Comparison of ENCODE assay signal across 21 mouse cellular contexts in the genomic region with DNA sequence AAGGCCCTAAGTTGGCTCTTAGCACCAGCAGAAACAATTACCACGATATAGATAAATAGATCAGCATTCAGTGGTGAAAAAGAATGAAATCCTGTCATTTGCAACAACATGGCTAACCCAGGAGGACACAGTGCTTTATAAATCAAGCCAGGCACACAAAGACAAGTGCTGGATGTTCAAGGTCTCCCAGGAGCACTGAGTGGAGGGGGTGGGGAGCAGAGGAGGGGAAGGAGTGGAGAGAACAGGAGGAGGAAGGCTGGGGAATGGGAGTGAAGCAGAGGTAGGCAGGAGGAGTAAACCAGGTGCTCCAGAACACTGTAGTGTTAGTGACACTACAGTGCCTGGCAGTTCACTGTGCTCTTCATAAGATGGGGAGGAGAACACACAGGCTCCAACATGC. TPM values are rescaled to one million over a fixed set of nuclear protein-coding genes. Genes with fewer than 3 reads are reported as not detected.
DNase-seq lines count a peak whose midpoint lies in the region; ATAC-seq lines count a peak whose summit lies in the region.
"Had no signal": no experiment of that assay in that cellular context is flagged by ENCODE, and none has a peak within 500 bp of the region (broad histone marks: within the 10 kb centered on the region; RNA-seq: fewer than 3 reads in every experiment).

No protein-coding gene starts in this region.

- peaks cover 60% of the 10 kb centered on the region for H3K36me3 ChIP-seq in limb, embryonic 15.5 days
- H3K36me3 ChIP-seq in limb, embryonic 10.5 days, result peaks cover 68% of the 10 kb centered on the region

- DNase-seq in adrenal gland, adult 2 months, result peak; percentile 65
- no peak for DNase-seq in adrenal gland, adult 8-10 months
- DNase-seq in adrenal gland, postnatal 14 days, result peak; percentile 57
- no peak for DNase-seq in adrenal gland, adult 18-20 months (ENCODE audit: low spot score in 2 of 2)
- no peak for DNase-seq in limb, embryonic 10.5 days (ENCODE audit: low spot score)
- DNase-seq in kidney, postnatal 4 days, result no peak
- DNase-seq: cerebellum, adult 11-12 months; cerebellum, adult 2 months; cerebellum, adult 9-10 months; cerebellum, postnatal 10 days; cerebellum, postnatal 25 days; forebrain, postnatal 0 days had no signal

- WGBS in limb, embryonic 15.5 days, result 82% methylated on average over 1 of the region's 1 CpGs
- 86% methylated on average over 1 of the region's 1 CpGs for WGBS in limb, embryonic 10.5 days

- no peak for ATAC-seq in limb, embryonic 15.5 days (ENCODE audit: insufficient number of reproducible peaks, low FRiP score, low TSS enrichment, low read depth)
- ATAC-seq: forebrain, embryonic 13.5 days; forebrain, embryonic 15.5 days; forebrain, postnatal 0 days had no signal

- peaks cover 17% of the 10 kb centered on the region for H3K4me1 ChIP-seq in limb, embryonic 15.5 days
- H3K4me1 ChIP-seq in limb, embryonic 10.5 days, result 0 out of 2 replicates have a peak, but pooled peaks cover 2% of the 10 kb centered on the region
- H3K4me1 ChIP-seq: forebrain, embryonic 13.5 days; forebrain, embryonic 15.5 days had no signal

- no peak overlapping the region for H3K4me2 ChIP-seq in limb, embryonic 15.5 days
- H3K4me2 ChIP-seq: forebrain, embryonic 13.5 days; forebrain, embryonic 15.5 days had no signal

- peak overlapping the region; percentile 40; the same call in 1 of the 2 replicates for H3K27ac ChIP-seq in limb, embryonic 15.5 days
- H3K27ac ChIP-seq in limb, embryonic 10.5 days, result no peak overlapping the region
- H3K27ac ChIP-seq: forebrain, embryonic 13.5 days; forebrain, embryonic 15.5 days had no signal

- H3K27me3 ChIP-seq in limb, embryonic 15.5 days, result no peaks in the 10 kb centered on the region
- no peaks in the 10 kb centered on the region for H3K27me3 ChIP-seq in limb, embryonic 10.5 days (ENCODE audit: low read depth, poor library complexity, severe bottlenecking)
- H3K27me3 ChIP-seq: forebrain, embryonic 13.5 days; forebrain, embryonic 15.5 days had no signal

- H3K9ac ChIP-seq in limb, embryonic 15.5 days, result no peak overlapping the region
- H3K9ac ChIP-seq: forebrain, embryonic 13.5 days; forebrain, embryonic 15.5 days; forebrain, postnatal 0 days had no signal

- H3K4me3 ChIP-seq in limb, embryonic 15.5 days, result no peak overlapping the region
- H3K4me3 ChIP-seq in limb, embryonic 10.5 days, result no peak overlapping the region
- H3K4me3 ChIP-seq: forebrain, embryonic 13.5 days; forebrain, embryonic 15.5 days had no signal

- H3K9me3 ChIP-seq in limb, embryonic 15.5 days, result no peaks in the 10 kb centered on the region
- H3K9me3 ChIP-seq in limb, embryonic 10.5 days (replicated peaks), result no peaks in the 10 kb centered on the region
- H3K9me3 ChIP-seq: forebrain, embryonic 13.5 days; forebrain, embryonic 15.5 days had no signal

RNA-seq across cellular contexts. Expression of gene Prss38, which starts 30.3 kb away (rescaled TPM):
- not detected for total RNA-seq in adrenal gland, adult 2 months (2021)
- polyA plus RNA-seq in adrenal gland, adult 2 months (2012; rRNA removed), result not detected in 2 replicates
- total RNA-seq in adrenal gland, adult 8-10 months (2022), result not detected
- total RNA-seq in adrenal gland, postnatal 14 days (2021), result not detected in 2 replicates
- total RNA-seq in adrenal gland, adult 18-20 months (2021), result not detected
- 0.12 TPM in 1 of 2 replicates, not detected in the other for polyA plus RNA-seq in limb, embryonic 15.5 days (2015; fragmentation: Nextera tagmentation; extraction: Ambion mirVana)
- not detected in 2 replicates for polyA plus RNA-seq in limb, embryonic 10.5 days (2016; fragmentation: Nextera tagmentation; extraction: Ambion mirVana)
- total RNA-seq: forebrain, postnatal 0 days; gastrocnemius, adult 18-20 months; MEL had no signal
- polyA plus RNA-seq: C2C12; cerebellum, adult 2 months; embryonic facial prominence, embryonic 11.5 days; embryonic facial prominence, embryonic 14.5 days; forebrain, embryonic 11.5 days; forebrain, embryonic 13.5 days; forebrain, embryonic 15.5 days had no signal

RNA-seq across cellular contexts. Expression of gene Jmjd4, which starts 44.1 kb away (rescaled TPM):
- 1 to 10 TPM; 8.4 to 9.4 TPM for total RNA-seq in adrenal gland, adult 2 months (2021)
- 4.9 and 6.2 TPM in 2 replicates for polyA plus RNA-seq in adrenal gland, adult 2 months (2012; rRNA removed)
- 10 to 100 TPM; 10.4 to 12.1 (median 11.1) TPM for total RNA-seq in adrenal gland, adult 8-10 months (2022)
- 7.9 and 9.5 TPM in 2 replicates for total RNA-seq in adrenal gland, postnatal 14 days (2021)
- 10 to 100 TPM in 1 of 2 experiments, 1 to 10 TPM in 1; 9.7 to 10.7 TPM for total RNA-seq in adrenal gland, adult 18-20 months (2021)
- polyA plus RNA-seq in limb, embryonic 15.5 days (2015; fragmentation: Nextera tagmentation; extraction: Ambion mirVana), result 11.2 and 11.7 TPM in 2 replicates
- 16.8 and 21.8 TPM in 2 replicates for polyA plus RNA-seq in limb, embryonic 10.5 days (2016; fragmentation: Nextera tagmentation; extraction: Ambion mirVana)

RNA-seq across cellular contexts. Expression of gene Snap47, which starts 45.2 kb away (rescaled TPM):
- 100 to 1,000 TPM in 1 of 2 experiments, 10 to 100 TPM in 1; 92.1 to 102 TPM for total RNA-seq in adrenal gland, adult 2 months (2021)
- polyA plus RNA-seq in adrenal gland, adult 2 months (2012; rRNA removed), result 59.5 and 67.0 TPM in 2 replicates
- total RNA-seq in adrenal gland, adult 8-10 months (2022), result 100 to 1,000 TPM; 106 to 112 (median 108) TPM
- 59.3 and 60.9 TPM in 2 replicates for total RNA-seq in adrenal gland, postnatal 14 days (2021)
- 10 to 100 TPM; 72.5 to 92.1 TPM for total RNA-seq in adrenal gland, adult 18-20 months (2021)
- polyA plus RNA-seq in limb, embryonic 15.5 days (2015; fragmentation: Nextera tagmentation; extraction: Ambion mirVana), result 116 and 118 TPM in 2 replicates
- polyA plus RNA-seq in limb, embryonic 10.5 days (2016; fragmentation: Nextera tagmentation; extraction: Ambion mirVana), result 106 and 122 TPM in 2 replicates

Comparison
In these comparisons a context has a peak if more than half of its experiments do, and no peak if none do; other contexts are left out.
1. DNase-seq: peak in adrenal gland, adult 2 months (single experiment) and adrenal gland, postnatal 14 days (single experiment); none in adrenal gland, adult 8-10 months (single experiment), adrenal gland, adult 18-20 months (0 of 2), limb, embryonic 10.5 days (single experiment) and kidney, postnatal 4 days (0 of 2).